Mouse (Mus musculus) CH12.LX (cell line): Measurements from ENCODE around the gene Rad52. TPM values are rescaled to one million over a fixed set of nuclear protein-coding genes. Genes with fewer than 3 reads are reported as not detected.
A peak's percentile ranks its signal among the peaks of the same experiment; 100 is the strongest.

Experiments
- DNase-seq: peaks from one replicate; pipeline ENCODE4 v3.0.0-alpha.2; 2013; ENCODE audit errors: extremely low read depth
- H3K27ac ChIP-seq: 2 replicates; pipeline ENCODE4 v1.5.1; 2012; ENCODE audit warnings: low read depth, mild to moderate bottlenecking, control low read depth, moderate library complexity; ENCODE audit not compliant: insufficient read depth
- H3K27me3 ChIP-seq: replicated peaks from 2 replicates; pipeline ENCODE3; 2012; ENCODE audit warnings: inconsistent platforms
- H3K36me3 ChIP-seq, 2 experiments: replicated peaks in 1 of 2; 2 replicates each; pipeline versions ENCODE3 to v1.6.1; 2012; ENCODE audit warnings: inconsistent platforms in 1 of 2, low read length in 1 of 2, mild to moderate bottlenecking in 1 of 2, mixed read lengths in 1 of 2, moderate library complexity in 1 of 2; ENCODE audit not compliant: control insufficient read depth in 1 of 2, insufficient read depth in 1 of 2
- H3K4me1 ChIP-seq, 2 experiments: 2 replicates each; pipeline ENCODE4 v1.6.1; 2012; ENCODE audit warnings: inconsistent platforms in 1 of 2, moderate library complexity in 1 of 2; ENCODE audit not compliant: insufficient read depth in 2 of 2, control insufficient read depth in 1 of 2
- H3K4me2 ChIP-seq: 2 replicates; pipeline ENCODE4 v1.6.1; 2012; ENCODE audit warnings: low read depth, mild to moderate bottlenecking, control low read depth; ENCODE audit not compliant: poor library complexity, insufficient read depth, severe bottlenecking
- H3K4me3 ChIP-seq, 3 experiments: fragments of 150-350 bp in 1 of 3; sonication (generic) in 1 of 3; replicated peaks in 1 of 3; 2 replicates each; pipeline versions ENCODE3 to v1.5.1; 2011 to 2012; ENCODE audit warnings: low read depth in 2 of 3, low read length in 2 of 3, mild to moderate bottlenecking in 2 of 3, moderate library complexity in 2 of 3, control low read depth in 1 of 3, improper control_type of control experiment in 1 of 3, inconsistent platforms in 1 of 3, mixed read lengths in 1 of 3; ENCODE audit not compliant: poor library complexity in 1 of 3
- H3K79me2 ChIP-seq: replicated peaks from 2 replicates; pipeline ENCODE4 v1.6.1; 2012; ENCODE audit warnings: mild to moderate bottlenecking, moderate library complexity; ENCODE audit not compliant: control insufficient read depth, poor library complexity, insufficient read depth, severe bottlenecking; ENCODE audit errors: extremely low read depth
- H3K9ac ChIP-seq: 2 replicates; pipeline ENCODE4 v1.6.1; 2012; ENCODE audit warnings: low read depth, mild to moderate bottlenecking, control low read depth, moderate library complexity; ENCODE audit not compliant: insufficient read depth
- H3K9me3 ChIP-seq: replicated peaks from 2 replicates; pipeline ENCODE3; 2012; ENCODE audit warnings: low read length, inconsistent platforms, mixed read lengths
- BHLHE40 ChIP-seq: IDR thresholded peaks from 2 replicates; pipeline ENCODE4 v1.6.1; 2011; ENCODE audit warnings: mild to moderate bottlenecking, low read depth, low read length, improper control_type of control experiment
- CHD2 ChIP-seq: IDR thresholded peaks from 2 replicates; pipeline ENCODE4 v1.6.1; 2011; ENCODE audit warnings: low read length, improper control_type of control experiment
- CTCF ChIP-seq, 2 experiments: IDR thresholded peaks in 1 of 2; conservative IDR thresholded peaks in 1 of 2; 2 replicates each; pipeline ENCODE4 v1.5.1; 2011 to 2012; ENCODE audit warnings: low read depth in 2 of 2, low read length in 2 of 2, improper control_type of control experiment in 1 of 2, inconsistent platforms in 1 of 2, mild to moderate bottlenecking in 1 of 2, moderate library complexity in 1 of 2
- EP300 ChIP-seq: IDR thresholded peaks from 2 replicates; pipeline ENCODE4 v1.6.1; 2011; ENCODE audit warnings: low read length, improper control_type of control experiment
- JUN ChIP-seq: IDR thresholded peaks from 2 replicates; pipeline ENCODE4 v1.6.1; 2011; ENCODE audit warnings: low read depth, mild to moderate bottlenecking, low read length, improper control_type of control experiment, moderate library complexity; ENCODE audit not compliant: insufficient read depth
- MAFK ChIP-seq: IDR thresholded peaks from 2 replicates; pipeline ENCODE4 v1.6.1; 2011; ENCODE audit warnings: low read length, improper control_type of control experiment; ENCODE audit not compliant: insufficient replicate concordance
- MEF2A ChIP-seq: IDR thresholded peaks from 2 replicates; pipeline ENCODE4 v1.6.1; 2014; ENCODE audit warnings: low read depth, mild to moderate bottlenecking, inconsistent platforms, low read length, improper control_type of control experiment, borderline replicate concordance
- MXI1 ChIP-seq: IDR thresholded peaks from 2 replicates; pipeline ENCODE4 v1.6.1; 2011; ENCODE audit warnings: mild to moderate bottlenecking, low read depth, low read length, improper control_type of control experiment
- PAX5 ChIP-seq: IDR thresholded peaks from 2 replicates; pipeline ENCODE4 v1.6.1; 2012; ENCODE audit warnings: low read length, inconsistent platforms, mixed read lengths
- POLR2A ChIP-seq: IDR thresholded peaks from 2 replicates; pipeline ENCODE4 v1.6.1; 2011; ENCODE audit warnings: low read depth, mild to moderate bottlenecking, improper control_type of control experiment, low read length
- POLR2AphosphoS2 ChIP-seq: IDR thresholded peaks from 2 replicates; pipeline ENCODE4 v1.6.1; 2011; ENCODE audit warnings: low read depth, low read length, improper control_type of control experiment
- SMC3 ChIP-seq: IDR thresholded peaks from 2 replicates; pipeline ENCODE4 v1.6.1; 2011; ENCODE audit warnings: low read depth, low read length, improper control_type of control experiment
- TBP ChIP-seq: conservative IDR thresholded peaks from 2 replicates; pipeline ENCODE4 v1.6.1; 2011; ENCODE audit warnings: low read depth, low read length, improper control_type of control experiment
- USF1 ChIP-seq: IDR thresholded peaks from 2 replicates; pipeline ENCODE4 v1.6.1; 2014; ENCODE audit warnings: low read depth, mild to moderate bottlenecking, inconsistent platforms, low read length, improper control_type of control experiment
- ZKSCAN1 ChIP-seq: IDR thresholded peaks from 2 replicates; pipeline ENCODE4 v1.6.1; 2012; ENCODE audit warnings: low read depth, inconsistent platforms, low read length, improper control_type of control experiment, borderline replicate concordance
- dilution Hi-C: fragments of 300-500 bp; cut with MboI; formaldehyde crosslinking; loops from 2 replicates; pipeline ENCODE4 v1.14.3; 2020; ENCODE audit warnings: low sequenced_read_pairs; ENCODE audit not compliant: extremely low pct_unique_long_range_greater_than_20kb, extremely low pct_ligation_motif_present
- in situ Hi-C: fragments of 300-500 bp; cut with MboI; formaldehyde crosslinking; loops from 3 replicates; pipeline ENCODE4 v1.14.3; 2019; ENCODE audit warnings: low sequenced_read_pairs, low pct_ligation_motif_present, low pct_unique_long_range_greater_than_20kb, mixed read lengths
- polyA plus RNA-seq: library from polyadenylated mRNA; unstranded; fragments of >175 nt; gene quantifications from 2 replicates; pipeline ENCODE4 v1.2.1, GENCODE M21; 2012; ENCODE audit warnings: low read depth; ENCODE audit not compliant: insufficient read length
- total RNA-seq, 2 experiments: library from RNA; depleted of rRNA; stranded (reverse); fragments of 300-350 nt in 1 of 2; fragments of >200 nt in 1 of 2; gene quantifications; 2 replicates each; pipeline ENCODE4 v1.2.3; 2012 to 2014

The Rad52 gene
- total and polyA plus RNA-seq, 3 experiments = 9.3 to 12.2 (median 10.2) TPM

GRCm38 (mm10) chr6:119922544-119922943 lies 20.0 kb downstream of the Rad52 start:
- Histone ChIP-seq H3K4me2 (no peak overlapping the region), H3K36me3 (peaks cover 71 to 92% of the 10 kb centered on the region in 2 experiments), H3K79me2 (0 out of 2 replicates have a peak, but pooled peaks cover 2% of the 10 kb centered on the region), H3K27me3 (no peaks in the 10 kb centered on the region), H3K9ac (no peak overlapping the region), H3K4me3 (no peak overlapping the region), H3K9me3 (no peaks in the 10 kb centered on the region), H3K27ac (no peak overlapping the region), H3K4me1 (peaks cover 4 to 24% of the 10 kb centered on the region in 2 experiments)
- DNase-seq = no peak
- TF ChIP-seq MAFK (no peak), POLR2A (no peak), CHD2 (no peak), JUN (no peak), PAX5 (no peak), MXI1 (no peak), EP300 (no peak), USF1 (no peak), ZKSCAN1 (no peak), BHLHE40 (no peak), TBP (no peak)
- in situ Hi-C loops = loop anchor here (25.0 kb wide), 2 partner anchors 110 to 435 kb away; partner anchors contain the start of gene Fbxl14
- dilution Hi-C loops = no loop called here

- DNase-seq = peak; percentile 71
- no peak overlapping the region for H3K9ac ChIP-seq
These were observed 21.9 kb downstream of the Rad52 start for GRCm38 (mm10) chr6:119924235-119925005.

More at GRCm38 (mm10) chr6:119924235-119925005, 21.9 kb downstream of the Rad52 start:
- Histone ChIP-seq H3K9me3 (no peaks in the 10 kb centered on the region), H3K4me1 (peaks cover 0 to 10% of the 10 kb centered on the region in 2 experiments; a peak in 2 of 4 replicates), H3K27ac (no peak overlapping the region), H3K4me2 (no peak overlapping the region), H3K36me3 (peaks cover 78 to 97% of the 10 kb centered on the region in 2 experiments), H3K4me3 (no peak overlapping the region), H3K27me3 (no peaks in the 10 kb centered on the region), H3K79me2 (0 out of 2 replicates have a peak, but pooled peaks cover 2% of the 10 kb centered on the region)
- in situ Hi-C loops (loop anchor here (25.0 kb wide), 2 partner anchors 112 to 437 kb away; partner anchors contain the start of gene Fbxl14), dilution Hi-C loops (no loop called here)
- TF ChIP-seq SMC3 (peak; percentile 59), MEF2A (no peak), POLR2AphosphoS2 (peak; percentile 96), CTCF (conservative IDR thresholded peaks at IDR 0.05 in 1 of 2, IDR thresholded peaks at IDR 0.05 in 1 of 2; ENCODE audit: low read depth in 2 of 2, low read length in 2 of 2) (peak in 1 of 2 experiments; percentile 66; a peak in 2 of 4 replicates), MAFK (no peak), POLR2A (0 out of 2 replicates have a peak, but pooled peaks have one; percentile 34)

Other genes starting within 250 kb of the Rad52 start
- gene Erc1, start 54.5 kb upstream of the Rad52 start, total RNA-seq (2012; rRNA removed) = 2.5 TPM in 2 replicates
- 1.4 and 1.5 TPM in 2 replicates for gene Erc1, start 54.5 kb upstream of the Rad52 start, total RNA-seq (2014; rRNA removed)
- gene Erc1, start 54.5 kb upstream of the Rad52 start, polyA plus RNA-seq = 3.3 and 3.8 TPM in 2 replicates
- gene Wnk1, start 136.0 kb downstream of the Rad52 start, total RNA-seq (2012; rRNA removed) = 113 and 125 TPM in 2 replicates
- gene Wnk1, start 136.0 kb downstream of the Rad52 start, total RNA-seq (2014; rRNA removed) = 84.8 and 97.2 TPM in 2 replicates
- 179 and 216 TPM in 2 replicates for gene Wnk1, start 136.0 kb downstream of the Rad52 start, polyA plus RNA-seq
- 4.6 and 6.5 TPM in 2 replicates for gene Ninj2, start 190.7 kb downstream of the Rad52 start, total RNA-seq (2012; rRNA removed)
- not detected in 2 replicates for gene Ninj2, start 190.7 kb downstream of the Rad52 start, total RNA-seq (2014; rRNA removed)
- 0.97 and 1.1 TPM in 2 replicates for gene Ninj2, start 190.7 kb downstream of the Rad52 start, polyA plus RNA-seq